Mouse (Mus musculus): Measurements from ENCODE around the gene Gm20837. TPM values are rescaled to one million over a fixed set of nuclear protein-coding genes. Genes with fewer than 3 reads are reported as not detected.
"Not testable (repeated sequence)": the region's sequence is repeated elsewhere in the genome, so short reads cannot be mapped to it uniquely, and the experiment has no call there.

Gene Gm20837
- not detected in 2 replicates for polyA plus RNA-seq (2015; fragmentation: Nextera tagmentation; extraction: Ambion mirVana)

DNA sequence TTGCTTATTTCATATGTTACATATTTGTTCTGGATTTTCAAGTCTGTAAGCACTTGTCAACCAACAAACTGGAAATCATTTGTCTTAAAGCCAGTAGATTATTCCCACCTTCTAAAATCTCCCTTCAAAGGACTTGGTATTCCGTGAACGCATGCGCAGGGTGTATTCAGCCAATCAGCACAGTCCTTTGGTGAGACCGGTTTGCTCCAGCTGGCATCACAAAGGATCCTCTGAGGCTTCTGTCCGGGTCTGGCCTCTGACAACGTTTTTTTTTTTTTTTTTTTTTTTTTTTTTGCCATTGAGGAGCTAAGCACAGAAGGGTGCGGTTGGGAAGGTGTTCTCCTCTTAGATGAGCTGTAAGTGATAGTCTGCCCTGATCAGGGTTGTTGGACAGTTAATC lies at the start of gene Gm20837:
Gm20837 (plus strand) TSS at position 301 of the 400 bp plus-strand sequence.
- not testable (repeated sequence) for H3K27me3 ChIP-seq (replicated peaks; ENCODE audit: control insufficient read depth, insufficient read depth, low read length); H3K36me3 ChIP-seq (ENCODE audit: control insufficient read depth, insufficient read depth, low read length); H3K4me3 ChIP-seq (ENCODE audit: low read length); H3K9ac ChIP-seq (ENCODE audit: low read depth, low read length); H3K4me1 ChIP-seq (ENCODE audit: control insufficient read depth, insufficient read depth, low read depth, low read length); H3K9me3 ChIP-seq (ENCODE audit: control insufficient read depth, low read length); ATAC-seq; H3K4me2 ChIP-seq (ENCODE audit: low read length); H3K27ac ChIP-seq (ENCODE audit: low read depth, low read length)
- WGBS, result no CpG with 5 or more reads among the region's 7 CpGs
